Mouse (Mus musculus): Measurements from ENCODE around the gene Abhd15. TPM values are rescaled to one million over a fixed set of nuclear protein-coding genes. Genes with fewer than 3 reads are reported as not detected.

The Abhd15 gene
- polyA plus RNA-seq, 1 experiment from 2014 or later, result 2.7 TPM

- Histone ChIP-seq H3K4me3 (no peak overlapping the region), H3K9ac (0 out of 2 replicates have a peak overlapping the region, but pooled peaks have one; percentile 91), H3K27me3 (no peaks in the 10 kb centered on the region), H3K36me3 (peaks cover 12% of the 10 kb centered on the region; the same call in 1 of the 2 replicates), H3K4me1 (replicated peaks) (peaks cover 71% of the 10 kb centered on the region), H3K9me3 (no peaks in the 10 kb centered on the region), H3K4me2 (peak overlapping the region; percentile 95), H3K27ac (replicated peaks) (no peak overlapping the region)
- ATAC-seq (ENCODE audit: low FRiP score, low read depth), result no peak
These were observed 19.4 kb upstream of the Abhd15 start for GRCm38 (mm10) chr11:77495507-77495906.

- no peaks in the 10 kb centered on the region for H3K9me3 ChIP-seq
- no peak overlapping the region for H3K4me3 ChIP-seq
- H3K4me1 ChIP-seq (replicated peaks), result peaks cover 61% of the 10 kb centered on the region
- no peaks in the 10 kb centered on the region for H3K27me3 ChIP-seq
- no peak for ATAC-seq (ENCODE audit: low FRiP score, low read depth)
- H3K27ac ChIP-seq (replicated peaks), result no peak overlapping the region; the same call in 1 of the 2 replicates
- peaks cover 21% of the 10 kb centered on the region; the same call in 1 of the 2 replicates for H3K36me3 ChIP-seq
- 23% methylated on average over 6 of the region's 6 CpGs for WGBS
- no peak overlapping the region for H3K9ac ChIP-seq
- no peak overlapping the region for H3K4me2 ChIP-seq
These were observed 17.6 kb upstream of the Abhd15 start for GRCm38 (mm10) chr11:77497341-77497756.

GRCm38 (mm10) chr11:77497851-77498250 is 17.1 kb upstream of the Abhd15 start:
- Histone ChIP-seq H3K27me3 (no peaks in the 10 kb centered on the region), H3K4me2 (no peak overlapping the region), H3K4me1 (replicated peaks) (peaks cover 56% of the 10 kb centered on the region), H3K36me3 (peaks cover 23% of the 10 kb centered on the region), H3K27ac (replicated peaks) (peak overlapping the region; percentile 54; the same call in 1 of the 2 replicates), H3K9me3 (no peaks in the 10 kb centered on the region), H3K4me3 (no peak overlapping the region), H3K9ac (no peak overlapping the region)
- no peak for ATAC-seq (ENCODE audit: low FRiP score, low read depth)
- 26% methylated on average over 4 of the region's 4 CpGs for WGBS

DNA sequence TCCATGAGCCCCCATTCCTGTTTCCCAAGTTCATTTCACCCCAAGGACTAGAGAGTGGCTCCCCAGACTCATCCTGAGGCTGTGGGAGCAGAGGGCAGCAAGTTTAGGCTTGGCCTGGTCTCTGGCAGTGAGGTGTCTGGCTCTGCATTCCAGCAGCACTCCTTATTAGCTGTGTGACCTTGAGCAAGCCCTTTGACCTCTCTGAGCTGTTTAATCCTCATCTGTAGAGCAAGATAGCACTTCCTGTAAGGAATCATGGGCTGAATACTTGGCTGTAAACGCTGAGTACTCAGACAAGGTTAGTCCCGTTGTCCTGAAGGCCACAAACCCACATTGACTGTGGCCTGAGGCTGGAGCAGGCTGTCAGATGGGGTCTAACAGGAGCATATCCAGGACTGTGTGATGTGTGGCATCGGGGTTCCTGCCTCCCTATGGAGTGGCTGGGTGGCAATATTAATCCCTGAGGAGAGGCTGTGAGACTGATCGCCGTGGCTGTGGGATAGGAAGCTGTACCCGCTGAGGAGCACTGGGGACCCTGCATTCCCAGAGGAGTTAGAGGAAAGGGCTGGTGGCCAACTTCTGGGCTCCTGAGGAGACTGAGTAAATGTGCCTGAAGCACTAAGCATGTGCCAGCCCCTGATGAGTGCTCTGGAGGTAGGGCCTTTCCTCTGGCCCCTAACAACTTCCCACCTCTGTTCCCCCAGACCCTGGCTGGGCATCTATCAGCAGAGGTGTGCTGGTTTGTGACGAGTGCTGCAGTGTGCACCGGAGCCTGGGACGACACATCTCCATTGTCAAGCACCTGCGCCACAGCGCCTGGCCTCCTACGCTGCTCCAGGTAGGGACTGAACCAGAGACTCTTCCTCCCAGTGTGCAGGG is 16.4 kb upstream of the Abhd15 start:
- Histone ChIP-seq H3K4me3 (no peak overlapping the region), H3K9ac (no peak overlapping the region), H3K9me3 (no peaks in the 10 kb centered on the region), H3K27me3 (no peaks in the 10 kb centered on the region), H3K4me1 (replicated peaks) (peaks cover 55% of the 10 kb centered on the region), H3K27ac (replicated peaks) (peak overlapping the region; percentile 54; the same call in 1 of the 2 replicates), H3K4me2 (no peak overlapping the region), H3K36me3 (peaks cover 30% of the 10 kb centered on the region)
- no peak for ATAC-seq (ENCODE audit: low FRiP score, low read depth)
- WGBS, result 66% methylated on average over 12 of the region's 12 CpGs

- Histone ChIP-seq H3K27me3 (no peaks in the 10 kb centered on the region), H3K4me1 (replicated peaks) (peaks cover 50% of the 10 kb centered on the region), H3K4me2 (no peak overlapping the region), H3K4me3 (no peak overlapping the region), H3K9me3 (no peaks in the 10 kb centered on the region), H3K27ac (replicated peaks) (no peak overlapping the region), H3K9ac (no peak overlapping the region), H3K36me3 (peaks cover 37% of the 10 kb centered on the region)
- ATAC-seq (ENCODE audit: low FRiP score, low read depth), result no peak
- WGBS, result 79% methylated on average over 7 of the region's 7 CpGs
These were observed 15.6 kb upstream of the Abhd15 start for GRCm38 (mm10) chr11:77499354-77499753.

GRCm38 (mm10) chr11:77500361-77501325 is 14.3 kb upstream of the Abhd15 start:
- no peak overlapping the region for H3K9ac ChIP-seq
- no peak for ATAC-seq (ENCODE audit: low FRiP score, low read depth)
- WGBS, result 66% methylated on average over 17 of the region's 17 CpGs
- peaks cover 50% of the 10 kb centered on the region for H3K36me3 ChIP-seq
- no peak overlapping the region for H3K4me2 ChIP-seq
- H3K4me3 ChIP-seq, result no peak overlapping the region
- H3K27ac ChIP-seq (replicated peaks), result no peak overlapping the region
- H3K9me3 ChIP-seq, result no peaks in the 10 kb centered on the region
- H3K4me1 ChIP-seq (replicated peaks), result peaks cover 37% of the 10 kb centered on the region
- H3K27me3 ChIP-seq, result no peaks in the 10 kb centered on the region

GRCm38 (mm10) chr11:77501392-77501791 is 13.5 kb upstream of the Abhd15 start:
- H3K27me3 ChIP-seq, result no peaks in the 10 kb centered on the region
- H3K4me2 ChIP-seq, result no peak overlapping the region
- peaks cover 33% of the 10 kb centered on the region for H3K4me1 ChIP-seq (replicated peaks)
- H3K9ac ChIP-seq, result no peak overlapping the region
- peaks cover 58% of the 10 kb centered on the region for H3K36me3 ChIP-seq
- H3K27ac ChIP-seq (replicated peaks), result no peak overlapping the region
- no peak overlapping the region for H3K4me3 ChIP-seq
- H3K9me3 ChIP-seq, result no peaks in the 10 kb centered on the region
- 20% methylated on average over 5 of the region's 5 CpGs for WGBS
- ATAC-seq (ENCODE audit: low FRiP score, low read depth), result no peak

- Histone ChIP-seq H3K4me2 (no peak overlapping the region), H3K27ac (replicated peaks) (no peak overlapping the region)
- no peak for ATAC-seq (ENCODE audit: low FRiP score, low read depth)
These were observed 12.9 kb upstream of the Abhd15 start for GRCm38 (mm10) chr11:77501971-77502370.

GRCm38 (mm10) chr11:77502481-77502880 is 12.4 kb upstream of the Abhd15 start:
- no peak overlapping the region for H3K9ac ChIP-seq
- WGBS, result 84% methylated on average over 6 of the region's 6 CpGs
- peaks cover 25% of the 10 kb centered on the region for H3K4me1 ChIP-seq (replicated peaks)
- H3K27me3 ChIP-seq, result no peaks in the 10 kb centered on the region
- no peak overlapping the region for H3K4me3 ChIP-seq
- H3K36me3 ChIP-seq, result peaks cover 68% of the 10 kb centered on the region
- H3K27ac ChIP-seq (replicated peaks), result no peak overlapping the region
- H3K4me2 ChIP-seq, result no peak overlapping the region
- no peak for ATAC-seq (ENCODE audit: low FRiP score, low read depth)
- no peaks in the 10 kb centered on the region for H3K9me3 ChIP-seq

More at GRCm38 (mm10) chr11:77501971-77502370, 12.9 kb upstream of the Abhd15 start:
- Histone ChIP-seq H3K9ac (no peak overlapping the region), H3K27me3 (no peaks in the 10 kb centered on the region), H3K4me3 (no peak overlapping the region), H3K36me3 (peaks cover 64% of the 10 kb centered on the region), H3K9me3 (no peaks in the 10 kb centered on the region), H3K4me1 (replicated peaks) (peaks cover 30% of the 10 kb centered on the region)
- WGBS, result 95% methylated on average over 4 of the region's 4 CpGs

DNA sequence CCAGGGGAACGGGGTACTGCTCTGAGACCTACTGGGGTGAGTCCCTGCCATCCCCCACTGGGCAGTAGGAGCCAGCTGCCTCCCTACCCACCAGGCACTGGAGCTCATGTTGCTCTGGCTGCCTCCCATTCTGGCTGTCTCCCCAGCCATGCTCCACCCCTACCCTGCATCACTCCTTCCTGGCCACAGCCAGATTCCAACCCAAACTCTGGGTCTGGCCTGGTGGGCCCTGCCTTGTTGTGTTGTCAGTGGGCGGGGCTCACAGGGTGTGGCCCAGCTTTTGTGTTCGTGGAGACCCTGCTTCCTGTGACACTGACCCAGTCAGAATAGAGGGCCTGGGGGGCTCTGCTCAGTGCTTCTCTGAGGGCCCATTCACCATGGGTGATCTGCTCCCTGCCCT is 11.4 kb upstream of the Abhd15 start:
- no peak overlapping the region for H3K4me3 ChIP-seq
- WGBS, result 60% methylated on average over 3 of the region's 3 CpGs
- no peak overlapping the region for H3K27ac ChIP-seq (replicated peaks)
- no peak overlapping the region for H3K9ac ChIP-seq
- H3K4me2 ChIP-seq, result no peak overlapping the region
- H3K27me3 ChIP-seq, result no peaks in the 10 kb centered on the region
- ATAC-seq (ENCODE audit: low FRiP score, low read depth), result no peak
- peaks cover 68% of the 10 kb centered on the region for H3K36me3 ChIP-seq
- H3K9me3 ChIP-seq, result no peaks in the 10 kb centered on the region
- peaks cover 23% of the 10 kb centered on the region for H3K4me1 ChIP-seq (replicated peaks)

DNA sequence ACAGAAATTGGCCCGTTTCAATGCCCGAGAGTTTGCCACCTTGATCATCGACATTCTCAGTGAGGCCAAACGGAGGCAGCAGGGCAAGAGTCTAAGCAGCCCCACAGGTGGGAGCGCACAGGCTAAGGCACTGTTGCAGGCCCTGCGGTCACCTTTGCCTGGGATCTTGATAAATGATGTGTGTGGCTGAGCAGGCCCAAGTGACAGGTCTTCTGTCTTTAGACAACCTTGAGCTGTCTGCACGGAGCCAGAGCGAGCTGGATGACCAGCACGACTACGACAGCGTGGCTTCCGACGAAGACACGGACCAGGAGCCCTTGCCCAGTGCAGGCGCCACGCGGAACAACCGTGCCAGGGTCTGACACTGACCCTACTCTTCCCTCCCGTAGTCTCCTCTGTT is 10.5 kb upstream of the Abhd15 start:
- no peaks in the 10 kb centered on the region for H3K9me3 ChIP-seq
- H3K36me3 ChIP-seq, result peaks cover 66% of the 10 kb centered on the region
- no peak overlapping the region for H3K4me3 ChIP-seq
- no peak for ATAC-seq (ENCODE audit: low FRiP score, low read depth)
- peaks cover 20% of the 10 kb centered on the region for H3K4me1 ChIP-seq (replicated peaks)
- no peak overlapping the region for H3K4me2 ChIP-seq
- H3K27me3 ChIP-seq, result no peaks in the 10 kb centered on the region
- no peak overlapping the region for H3K27ac ChIP-seq (replicated peaks)
- H3K9ac ChIP-seq, result no peak overlapping the region
- 96% methylated on average over 19 of the region's 19 CpGs for WGBS

Measured in hindbrain, embryonic 15.5 days (tissue).